Mouse (Mus musculus): ENCODE measurements around the gene U2surp. TPM values are rescaled to one million over a fixed set of nuclear protein-coding genes. Genes with fewer than 3 reads are reported as not detected.
"Not testable (repeated sequence)": the region's sequence is repeated elsewhere in the genome, so short reads cannot be mapped to it uniquely, and the experiment has no call there.

Gene U2surp
- total and polyA plus RNA-seq, 3 experiments, result 3.4 to 39.9 (median 31.9) TPM

GRCm38 (mm10) chr9:95525376-95525775 lies 13.6 kb upstream of the U2surp start:
- Histone ChIP-seq H3K79me2 (replicated peaks; ENCODE audit: control insufficient read depth, insufficient read depth, low read length) (no peaks in the 10 kb centered on the region), H3K27me3 (ENCODE audit: control insufficient read depth, insufficient read depth, low read length) (no peaks in the 10 kb centered on the region), H3K4me1 (ENCODE audit: control insufficient read depth, insufficient read depth, low read length) (no peaks in the 10 kb centered on the region), H3K4me3 (no peak overlapping the region), H3K9ac (ENCODE audit: low read depth, low read length) (no peak overlapping the region), H3K27ac (no peak overlapping the region), H3K36me3 (ENCODE audit: control insufficient read depth, insufficient read depth, low read length) (no peaks in the 10 kb centered on the region)
- intact Hi-C loops (cut with DNase I), result no loop called here
- no peak for DNase-seq
- TF ChIP-seq EP300 (IDR thresholded peaks at IDR 0.05; ENCODE audit: insufficient read depth, low read depth, low read length), result no peak
- TF ChIP-seq POLR2A (IDR thresholded peaks at IDR 0.05; ENCODE audit: insufficient read depth, low read depth, low read length), result no peak
- no peak for TF ChIP-seq CTCF (IDR thresholded peaks at IDR 0.05)
- WGBS, result 71% methylated on average over 6 of the region's 6 CpGs

GRCm38 (mm10) chr9:95522561-95522960 lies 10.8 kb upstream of the U2surp start:
- H3K36me3 ChIP-seq (ENCODE audit: control insufficient read depth, insufficient read depth, low read length), result no peaks in the 10 kb centered on the region
- no peaks in the 10 kb centered on the region for H3K4me1 ChIP-seq (ENCODE audit: control insufficient read depth, insufficient read depth, low read length)
- no peak overlapping the region for H3K4me3 ChIP-seq
- DNase-seq, result no peak
- no peak overlapping the region for H3K9ac ChIP-seq (ENCODE audit: low read depth, low read length)
- no peak overlapping the region for H3K27ac ChIP-seq
- TF ChIP-seq POLR2A (IDR thresholded peaks at IDR 0.05; ENCODE audit: insufficient read depth, low read depth, low read length), result no peak
- no peak for TF ChIP-seq CTCF (IDR thresholded peaks at IDR 0.05)
- no peak for TF ChIP-seq EP300 (IDR thresholded peaks at IDR 0.05; ENCODE audit: insufficient read depth, low read depth, low read length)
- no peaks in the 10 kb centered on the region for H3K27me3 ChIP-seq (ENCODE audit: control insufficient read depth, insufficient read depth, low read length)
- intact Hi-C loops (cut with DNase I), result no loop called here
- 90% methylated on average over 2 of the region's 2 CpGs for WGBS
- no peaks in the 10 kb centered on the region for H3K79me2 ChIP-seq (replicated peaks; ENCODE audit: control insufficient read depth, insufficient read depth, low read length)

GRCm38 (mm10) chr9:95521566-95521965 lies 9.8 kb upstream of the U2surp start:
- Histone ChIP-seq H3K36me3 (ENCODE audit: control insufficient read depth, insufficient read depth, low read length) (no peaks in the 10 kb centered on the region), H3K27ac (no peak overlapping the region), H3K4me1 (ENCODE audit: control insufficient read depth, insufficient read depth, low read length) (no peaks in the 10 kb centered on the region), H3K4me3 (no peak overlapping the region), H3K79me2 (replicated peaks; ENCODE audit: control insufficient read depth, insufficient read depth, low read length) (no peaks in the 10 kb centered on the region), H3K27me3 (ENCODE audit: control insufficient read depth, insufficient read depth, low read length) (no peaks in the 10 kb centered on the region), H3K9ac (ENCODE audit: low read depth, low read length) (no peak overlapping the region)
- intact Hi-C loops (cut with DNase I), result no loop called here
- WGBS, result 46% methylated on average over 10 of the region's 10 CpGs
- DNase-seq, result no peak
- TF ChIP-seq EP300 (IDR thresholded peaks at IDR 0.05; ENCODE audit: insufficient read depth, low read depth, low read length), result no peak
- no peak for TF ChIP-seq POLR2A (IDR thresholded peaks at IDR 0.05; ENCODE audit: insufficient read depth, low read depth, low read length)
- TF ChIP-seq CTCF (IDR thresholded peaks at IDR 0.05), result no peak

DNA sequence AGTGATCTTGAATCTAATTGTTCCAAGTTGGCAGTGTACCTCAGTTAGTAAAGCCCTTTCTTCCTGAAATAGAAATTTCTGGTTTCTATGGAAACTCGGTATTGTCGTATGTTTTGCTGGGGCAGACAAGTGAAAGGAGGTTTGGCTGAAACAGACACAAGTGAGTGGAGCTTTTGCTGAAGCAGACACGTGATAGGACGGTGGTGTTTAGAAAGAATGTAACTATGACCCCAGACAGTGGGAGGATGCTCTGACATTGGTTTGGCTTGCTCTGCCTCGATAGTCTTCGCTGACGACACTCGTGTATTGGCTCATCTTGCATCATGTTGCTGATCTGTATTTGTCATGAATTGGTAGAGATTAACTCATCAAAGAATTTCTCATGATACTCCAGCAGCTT lies 9.2 kb upstream of the U2surp start:
- intact Hi-C loops (cut with DNase I), result no loop called here
- DNase-seq, result no peak
- Histone ChIP-seq H3K79me2 (replicated peaks; ENCODE audit: control insufficient read depth, insufficient read depth, low read length) (no peaks in the 10 kb centered on the region), H3K4me3 (no peak overlapping the region), H3K27ac (no peak overlapping the region), H3K36me3 (ENCODE audit: control insufficient read depth, insufficient read depth, low read length) (no peaks in the 10 kb centered on the region), H3K9ac (ENCODE audit: low read depth, low read length) (no peak overlapping the region), H3K4me1 (ENCODE audit: control insufficient read depth, insufficient read depth, low read length) (no peaks in the 10 kb centered on the region), H3K27me3 (ENCODE audit: control insufficient read depth, insufficient read depth, low read length) (no peaks in the 10 kb centered on the region)
- TF ChIP-seq EP300 (IDR thresholded peaks at IDR 0.05; ENCODE audit: insufficient read depth, low read depth, low read length), result no peak
- 83% methylated on average over 8 of the region's 8 CpGs for WGBS

GRCm38 (mm10) chr9:95520563-95520962 lies 8.8 kb upstream of the U2surp start:
- TF ChIP-seq EP300 (IDR thresholded peaks at IDR 0.05; ENCODE audit: insufficient read depth, low read depth, low read length) (no peak), POLR2A (IDR thresholded peaks at IDR 0.05; ENCODE audit: insufficient read depth, low read depth, low read length) (no peak), CTCF (IDR thresholded peaks at IDR 0.05) (no peak)
- H3K36me3 ChIP-seq (ENCODE audit: control insufficient read depth, insufficient read depth, low read length), result no peaks in the 10 kb centered on the region
- H3K4me3 ChIP-seq, result no peak overlapping the region
- H3K27me3 ChIP-seq (ENCODE audit: control insufficient read depth, insufficient read depth, low read length), result no peaks in the 10 kb centered on the region
- no peak overlapping the region for H3K27ac ChIP-seq
- WGBS, result 81% methylated on average over 5 of the region's 5 CpGs
- no peak overlapping the region for H3K9ac ChIP-seq (ENCODE audit: low read depth, low read length)
- no peak for DNase-seq
- no peaks in the 10 kb centered on the region for H3K79me2 ChIP-seq (replicated peaks; ENCODE audit: control insufficient read depth, insufficient read depth, low read length)
- intact Hi-C loops (cut with DNase I), result no loop called here
- no peaks in the 10 kb centered on the region for H3K4me1 ChIP-seq (ENCODE audit: control insufficient read depth, insufficient read depth, low read length)

GRCm38 (mm10) chr9:95514361-95514760 lies 2.6 kb upstream of the U2surp start:
- intact Hi-C loops (cut with DNase I), result loop anchor here (5.0 to 10.0 kb wide), 2 partner anchors 330 to 443 kb away; no protein-coding TSS in a partner anchor
- not testable (repeated sequence) for H3K4me3 ChIP-seq; H3K27me3 ChIP-seq (ENCODE audit: control insufficient read depth, insufficient read depth, low read length); H3K36me3 ChIP-seq (ENCODE audit: control insufficient read depth, insufficient read depth, low read length); H3K79me2 ChIP-seq (replicated peaks; ENCODE audit: control insufficient read depth, insufficient read depth, low read length); DNase-seq; H3K27ac ChIP-seq; H3K4me1 ChIP-seq (ENCODE audit: control insufficient read depth, insufficient read depth, low read length); H3K9ac ChIP-seq (ENCODE audit: low read depth, low read length)
- WGBS, result 57% methylated on average over 3 of the region's 3 CpGs
